Mouse (Mus musculus): ENCODE data around the gene Ergic3. TPM values are rescaled to one million over a fixed set of nuclear protein-coding genes. Genes with fewer than 3 reads are reported as not detected.

Gene Ergic3
- polyA plus RNA-seq, 1 experiment from 2014 or later, result 438 TPM

Other genes with a start within 250 kb of the Ergic3 start
- gene Mmp24, start 232.7 kb upstream of the Ergic3 start, polyA plus RNA-seq (2015; fragmentation: Nextera tagmentation; extraction: Ambion mirVana), result 13.6 and 16.2 TPM in 2 replicates
- gene BC029722, start 188.6 kb upstream of the Ergic3 start, polyA plus RNA-seq (2015; fragmentation: Nextera tagmentation; extraction: Ambion mirVana), result 44.9 and 45.3 TPM in 2 replicates
- gene Eif6, start 181.1 kb upstream of the Ergic3 start, polyA plus RNA-seq (2015; fragmentation: Nextera tagmentation; extraction: Ambion mirVana), result 153 and 171 TPM in 2 replicates
- 0.52 and 0.72 TPM in 2 replicates for gene Fam83c, start 173.2 kb upstream of the Ergic3 start, polyA plus RNA-seq (2015; fragmentation: Nextera tagmentation; extraction: Ambion mirVana)
- gene Uqcc1, start 77.7 kb upstream of the Ergic3 start, polyA plus RNA-seq (2015; fragmentation: Nextera tagmentation; extraction: Ambion mirVana), result 70.9 and 73.5 TPM in 2 replicates
- gene Gm15557, start 67.3 kb upstream of the Ergic3 start, polyA plus RNA-seq (2015; fragmentation: Nextera tagmentation; extraction: Ambion mirVana), result not detected in 2 replicates
- gene Gdf5, start 62.7 kb upstream of the Ergic3 start, polyA plus RNA-seq (2015; fragmentation: Nextera tagmentation; extraction: Ambion mirVana), result 0.59 and 1.2 TPM in 2 replicates
- gene Cep250, start 51.6 kb upstream of the Ergic3 start, polyA plus RNA-seq (2015; fragmentation: Nextera tagmentation; extraction: Ambion mirVana), result 13.4 and 16.7 TPM in 2 replicates
- gene 6430550D23Rik, start 68 bp upstream of the Ergic3 start, polyA plus RNA-seq (2015; fragmentation: Nextera tagmentation; extraction: Ambion mirVana), result 1.6 and 2.1 TPM in 2 replicates
- 0.09 TPM in 2 replicates for gene Fer1l4, start 44.9 kb downstream of the Ergic3 start, polyA plus RNA-seq (2015; fragmentation: Nextera tagmentation; extraction: Ambion mirVana)
- 5.9 and 6.4 TPM in 2 replicates for gene Spag4, start 57.1 kb downstream of the Ergic3 start, polyA plus RNA-seq (2015; fragmentation: Nextera tagmentation; extraction: Ambion mirVana)
- gene Cpne1, start 103.9 kb downstream of the Ergic3 start, polyA plus RNA-seq (2015; fragmentation: Nextera tagmentation; extraction: Ambion mirVana), result 28.3 and 35.3 TPM in 2 replicates
- 17.7 and 21.9 TPM in 2 replicates for gene Rbm12, start 103.9 kb downstream of the Ergic3 start, polyA plus RNA-seq (2015; fragmentation: Nextera tagmentation; extraction: Ambion mirVana)
- 11.0 and 12.1 TPM in 2 replicates for gene Gm28036, start 119.0 kb downstream of the Ergic3 start, polyA plus RNA-seq (2015; fragmentation: Nextera tagmentation; extraction: Ambion mirVana)
- gene Romo1, start 136.0 kb downstream of the Ergic3 start, polyA plus RNA-seq (2015; fragmentation: Nextera tagmentation; extraction: Ambion mirVana), result 444 and 463 TPM in 2 replicates
- 29.6 and 40.3 TPM in 2 replicates for gene Nfs1, start 136.1 kb downstream of the Ergic3 start, polyA plus RNA-seq (2015; fragmentation: Nextera tagmentation; extraction: Ambion mirVana)
- 420 and 462 TPM in 2 replicates for gene Rbm39, start 172.2 kb downstream of the Ergic3 start, polyA plus RNA-seq (2015; fragmentation: Nextera tagmentation; extraction: Ambion mirVana)
- gene Phf20, start 188.4 kb downstream of the Ergic3 start, polyA plus RNA-seq (2015; fragmentation: Nextera tagmentation; extraction: Ambion mirVana), result 122 and 130 TPM in 2 replicates

Measured in neural tube, embryonic 15.5 days (tissue).